Mouse (Mus musculus) megakaryocyte, embryonic 14.5 days (primary cell): ENCODE results near the gene St8sia6.

Source experiments
- FLI1 ChIP-seq: IDR thresholded peaks from 2 replicates; pipeline ENCODE4 v1.6.1; 2012; ENCODE audit warnings: low read length, inconsistent platforms, mixed read lengths
- GATA1 ChIP-seq: IDR thresholded peaks from 3 replicates; pipeline ENCODE4 v1.6.1; 2012; ENCODE audit warnings: mixed read lengths, low read length, inconsistent platforms, borderline replicate concordance

GRCm38 (mm10) chr2:13727901-13728300 is 66.0 kb downstream of the St8sia6 start:
- TF ChIP-seq GATA1 (no peak), FLI1 (no peak)
